Mouse (Mus musculus): Measurements from ENCODE around the gene Smim17.

- TF ChIP-seq CTCF (IDR thresholded peaks at IDR 0.05; ENCODE audit: extremely low read depth, insufficient read depth, low read length) (no peak), POLR2A (IDR thresholded peaks at IDR 0.05; ENCODE audit: extremely low read depth, insufficient read depth, low read length) (no peak)
Measured at GRCm38 (mm10) chr7:6466951-6467350, 68.4 kb downstream of the Smim17 start, which contains the start of gene Olfr1346.

Measured in cortical plate, adult 2 months (tissue).